Mouse (Mus musculus): ENCODE measurements around the gene Obp2a. TPM values are rescaled to one million over a fixed set of nuclear protein-coding genes. Genes with fewer than 3 reads are reported as not detected.

Obp2a gene
- total and polyA plus RNA-seq, 3 experiments, result not detected

GRCm38 (mm10) chr2:25661245-25661970, 38.4 kb upstream of the Obp2a start:
- in situ Hi-C loops (cut with MboI; ENCODE audit: low pct_ligation_motif_present, low pct_unique_long_range_greater_than_20kb, low sequenced_read_pairs), result no loop called here
- Histone ChIP-seq H3K4me2 (ENCODE audit: insufficient read depth, low read depth, poor library complexity, severe bottlenecking) (no peak overlapping the region), H3K79me2 (replicated peaks; ENCODE audit: control insufficient read depth, extremely low read depth, insufficient read depth, poor library complexity, severe bottlenecking) (no peaks in the 10 kb centered on the region), H3K36me3 (replicated peaks in 1 of 2; ENCODE audit: control insufficient read depth in 1 of 2, insufficient read depth in 1 of 2, low read length in 1 of 2) (no peaks in the 10 kb centered on the region), H3K9me3 (replicated peaks; ENCODE audit: low read length) (no peaks in the 10 kb centered on the region), H3K27me3 (replicated peaks) (no peaks in the 10 kb centered on the region), H3K9ac (ENCODE audit: insufficient read depth, low read depth) (no peak overlapping the region), H3K27ac (ENCODE audit: insufficient read depth, low read depth) (no peak overlapping the region), H3K4me1 (ENCODE audit: control insufficient read depth in 1 of 2, insufficient read depth in 2 of 2) (peaks cover 15 to 39% of the 10 kb centered on the region in 2 experiments), H3K4me3 (replicated peaks in 1 of 3; ENCODE audit: low read depth in 2 of 3, low read length in 2 of 3, poor library complexity in 1 of 3) (no peak overlapping the region)
- dilution Hi-C loops (cut with MboI; ENCODE audit: extremely low pct_ligation_motif_present, extremely low pct_unique_long_range_greater_than_20kb, low sequenced_read_pairs), result no loop called here
- TF ChIP-seq HCFC1 (IDR thresholded peaks at IDR 0.05; ENCODE audit: low read depth, low read length) (no peak), CHD1 (IDR thresholded peaks at IDR 0.05; ENCODE audit: low read depth, low read length) (no peak)
- DNase-seq (ENCODE audit: extremely low read depth), result no peak

- Histone ChIP-seq H3K27me3 (replicated peaks) (no peaks in the 10 kb centered on the region), H3K4me1 (ENCODE audit: control insufficient read depth in 1 of 2, insufficient read depth in 2 of 2) (peaks cover 4 to 31% of the 10 kb centered on the region in 2 experiments), H3K4me3 (replicated peaks in 1 of 3; ENCODE audit: low read depth in 2 of 3, low read length in 2 of 3, poor library complexity in 1 of 3) (no peak overlapping the region), H3K9me3 (replicated peaks; ENCODE audit: low read length) (no peaks in the 10 kb centered on the region), H3K36me3 (replicated peaks in 1 of 2; ENCODE audit: control insufficient read depth in 1 of 2, insufficient read depth in 1 of 2, low read length in 1 of 2) (no peaks in the 10 kb centered on the region), H3K79me2 (replicated peaks; ENCODE audit: control insufficient read depth, extremely low read depth, insufficient read depth, poor library complexity, severe bottlenecking) (no peaks in the 10 kb centered on the region), H3K4me2 (ENCODE audit: insufficient read depth, low read depth, poor library complexity, severe bottlenecking) (no peak overlapping the region), H3K9ac (ENCODE audit: insufficient read depth, low read depth) (no peak overlapping the region), H3K27ac (ENCODE audit: insufficient read depth, low read depth) (no peak overlapping the region)
- in situ Hi-C loops (cut with MboI; ENCODE audit: low pct_ligation_motif_present, low pct_unique_long_range_greater_than_20kb, low sequenced_read_pairs), result no loop called here
- dilution Hi-C loops (cut with MboI; ENCODE audit: extremely low pct_ligation_motif_present, extremely low pct_unique_long_range_greater_than_20kb, low sequenced_read_pairs), result no loop called here
- peak; percentile 70 for DNase-seq (ENCODE audit: extremely low read depth)
- TF ChIP-seq RAD21 (IDR thresholded peaks at IDR 0.05; ENCODE audit: low read depth, low read length), result peak; percentile 76
- TF ChIP-seq BHLHE40 (IDR thresholded peaks at IDR 0.05; ENCODE audit: low read depth, low read length), result no peak
- no peak for TF ChIP-seq GABPA (IDR thresholded peaks at IDR 0.05; ENCODE audit: insufficient replicate concordance, low read depth, low read length)
- peak; percentile 65 for TF ChIP-seq SMC3 (IDR thresholded peaks at IDR 0.05; ENCODE audit: low read depth, low read length)
- peak; percentile 74 to 85 for TF ChIP-seq CTCF (conservative IDR thresholded peaks at IDR 0.05 in 1 of 2, IDR thresholded peaks at IDR 0.05 in 1 of 2; ENCODE audit: low read depth in 2 of 2, low read length in 2 of 2)
Observed at GRCm38 (mm10) chr2:25663511-25663910, 36.3 kb upstream of the Obp2a start.

GRCm38 (mm10) chr2:25664125-25664524, 35.7 kb upstream of the Obp2a start:
- Histone ChIP-seq H3K27ac (ENCODE audit: insufficient read depth, low read depth) (no peak overlapping the region), H3K9me3 (replicated peaks; ENCODE audit: low read length) (no peaks in the 10 kb centered on the region), H3K79me2 (replicated peaks; ENCODE audit: control insufficient read depth, extremely low read depth, insufficient read depth, poor library complexity, severe bottlenecking) (no peaks in the 10 kb centered on the region), H3K9ac (ENCODE audit: insufficient read depth, low read depth) (no peak overlapping the region), H3K36me3 (replicated peaks in 1 of 2; ENCODE audit: control insufficient read depth in 1 of 2, insufficient read depth in 1 of 2, low read length in 1 of 2) (no peaks in the 10 kb centered on the region), H3K4me3 (replicated peaks in 1 of 3; ENCODE audit: low read depth in 2 of 3, low read length in 2 of 3, poor library complexity in 1 of 3) (no peak overlapping the region), H3K27me3 (replicated peaks) (no peaks in the 10 kb centered on the region), H3K4me1 (ENCODE audit: control insufficient read depth in 1 of 2, insufficient read depth in 2 of 2) (peaks cover 0 to 25% of the 10 kb centered on the region in 2 experiments; a peak in 3 of 4 replicates), H3K4me2 (ENCODE audit: insufficient read depth, low read depth, poor library complexity, severe bottlenecking) (no peak overlapping the region)
- peak; percentile 21 for DNase-seq (ENCODE audit: extremely low read depth)
- in situ Hi-C loops (cut with MboI; ENCODE audit: low pct_ligation_motif_present, low pct_unique_long_range_greater_than_20kb, low sequenced_read_pairs) (no loop called here), dilution Hi-C loops (cut with MboI; ENCODE audit: extremely low pct_ligation_motif_present, extremely low pct_unique_long_range_greater_than_20kb, low sequenced_read_pairs) (no loop called here)
- TF ChIP-seq NELFE (IDR thresholded peaks at IDR 0.05; ENCODE audit: low read depth, low read length) (no peak), USF2 (conservative IDR thresholded peaks at IDR 0.05; ENCODE audit: low read depth, low read length) (no peak), SIN3A (IDR thresholded peaks at IDR 0.05; ENCODE audit: low read length) (0 out of 2 replicates have a peak, but pooled peaks have one; percentile 29), E2F4 (IDR thresholded peaks at IDR 0.05; ENCODE audit: insufficient replicate concordance, low read depth, low read length) (no peak), CTCF (conservative IDR thresholded peaks at IDR 0.05 in 1 of 2, IDR thresholded peaks at IDR 0.05 in 1 of 2; ENCODE audit: low read depth in 2 of 2, low read length in 2 of 2) (no peak), EP300 (IDR thresholded peaks at IDR 0.05; ENCODE audit: low read length) (0 out of 2 replicates have a peak, but pooled peaks have one; percentile 22), CHD2 (IDR thresholded peaks at IDR 0.05; ENCODE audit: low read length) (no peak), BHLHE40 (IDR thresholded peaks at IDR 0.05; ENCODE audit: low read depth, low read length) (peak; percentile 62), MAX (IDR thresholded peaks at IDR 0.05; ENCODE audit: low read length) (no peak), ZKSCAN1 (IDR thresholded peaks at IDR 0.05; ENCODE audit: borderline replicate concordance, low read depth, low read length) (no peak), RCOR1 (conservative IDR thresholded peaks at IDR 0.05; ENCODE audit: low read depth, low read length) (no peak)

All from CH12.LX (cell line).